Mouse (Mus musculus) urinary bladder, postnatal 25 days (tissue): ENCODE measurements at regions not wholly inside any gene's neighbourhood (a gene's known extent, or its start where the extent isn't known, plus 50 kb on each side); places are given as distances from the start of the nearest gene placed in this dataset.
"Not testable (repeated sequence)": the region's sequence is repeated elsewhere in the genome, so short reads cannot be mapped to it uniquely, and the experiment has no call there.

Experiments used
- DNase-seq: peaks from one replicate; pipeline ENCODE4 v3.0.0; 2022; ENCODE audit warnings: low spot score

DNA sequence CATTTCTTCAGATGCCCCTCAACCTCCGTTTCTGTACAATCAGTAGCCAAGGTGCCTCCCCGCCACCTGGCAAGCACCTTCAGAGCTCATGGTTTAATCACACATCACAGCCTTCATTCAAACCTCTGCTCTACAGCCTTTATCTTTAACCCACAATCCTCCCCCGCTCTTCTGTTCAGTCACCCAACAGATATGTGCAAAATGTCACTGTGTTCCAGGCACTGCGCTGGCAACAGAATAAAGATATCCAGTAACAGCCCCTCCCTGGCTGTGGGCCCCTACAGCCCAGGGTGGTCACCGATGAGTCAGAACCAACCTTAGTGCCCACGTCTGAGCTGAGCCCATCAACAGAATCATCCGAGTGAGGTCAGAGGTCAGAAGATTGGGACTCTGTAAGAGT lies 54.3 kb upstream of the Ddr1 start:
- no peak for DNase-seq

DNA sequence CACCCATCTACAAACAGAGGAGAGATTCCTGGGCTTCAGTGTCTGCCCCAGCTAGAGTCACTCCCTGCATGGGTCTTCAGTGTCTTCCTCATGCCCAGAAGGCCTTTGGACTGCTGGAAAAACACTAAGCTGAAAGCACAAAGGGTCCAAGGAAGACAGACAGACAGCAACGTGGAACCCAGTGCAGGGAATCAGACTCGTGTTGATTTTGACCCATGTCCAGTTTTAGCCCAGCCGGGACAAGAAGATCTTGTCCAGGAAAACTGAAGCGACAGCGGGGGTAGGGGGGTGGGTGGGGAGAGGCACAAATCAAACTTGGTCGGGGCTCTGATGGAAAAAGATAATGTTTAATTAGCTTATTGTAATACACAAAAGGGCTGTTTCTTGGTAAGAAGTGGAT lies 55.3 kb upstream of the Ddr1 start:
- no peak for DNase-seq

DNA sequence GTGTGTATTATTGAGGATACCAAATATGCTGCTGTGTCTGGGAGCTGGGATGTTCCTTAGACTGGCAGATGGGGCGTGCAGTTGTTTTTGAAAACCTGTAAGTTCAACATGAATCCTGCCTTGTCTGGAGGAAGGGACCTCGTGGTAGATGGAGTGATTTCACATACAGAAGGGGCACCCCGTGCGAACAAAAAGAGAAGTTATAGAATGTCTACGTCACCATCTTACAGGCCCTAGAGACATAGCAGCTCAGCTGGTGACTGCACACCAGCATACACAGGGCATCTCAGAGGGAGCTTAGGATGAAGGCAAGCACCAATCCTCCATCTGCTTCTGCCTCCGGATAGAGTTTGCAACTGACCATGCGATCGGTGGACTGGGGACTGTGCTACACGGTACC lies 58.2 kb upstream of the Ddr1 start:
- DNase-seq, result no peak

DNA sequence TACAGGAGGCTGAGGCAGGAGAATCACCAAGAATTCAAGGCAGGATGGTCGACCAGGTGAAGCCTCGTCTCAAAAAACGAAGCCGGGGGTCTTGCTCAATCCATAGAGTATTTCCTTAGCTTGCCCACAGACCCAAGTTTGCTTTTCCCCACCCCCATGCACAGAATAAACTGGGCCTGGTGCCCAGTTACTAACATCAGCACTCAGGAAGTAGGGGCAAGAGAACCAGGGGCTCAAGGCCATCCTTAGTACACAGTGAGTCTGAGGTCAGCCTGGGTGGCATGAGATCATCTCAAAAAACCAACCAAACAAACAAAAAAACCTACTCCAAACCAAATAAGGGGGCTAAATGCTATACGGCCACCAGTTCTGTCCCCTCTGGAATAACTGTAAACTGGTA lies 58.4 kb upstream of the Ier3 start:
- no peak for DNase-seq

DNA sequence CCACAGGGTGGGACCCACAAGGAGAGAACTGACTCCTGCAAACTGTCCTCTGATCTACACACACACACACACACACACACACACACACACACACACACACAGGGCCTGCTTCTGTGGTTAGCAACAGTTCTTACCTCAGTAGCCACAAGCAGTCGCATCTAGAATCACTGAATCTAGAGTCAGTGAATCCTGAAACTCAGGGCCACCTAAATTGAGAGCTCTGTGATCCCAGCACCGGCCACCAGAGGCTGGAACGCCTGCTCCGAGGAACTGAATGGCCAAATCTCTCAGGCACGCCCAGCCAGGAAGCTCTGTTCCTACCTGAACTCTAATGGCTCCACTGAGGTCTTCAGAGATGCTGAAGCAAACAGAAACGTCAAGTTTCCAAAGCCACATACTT lies 57.6 kb upstream of the Ier3 start:
- peak; percentile 35 for DNase-seq

DNA sequence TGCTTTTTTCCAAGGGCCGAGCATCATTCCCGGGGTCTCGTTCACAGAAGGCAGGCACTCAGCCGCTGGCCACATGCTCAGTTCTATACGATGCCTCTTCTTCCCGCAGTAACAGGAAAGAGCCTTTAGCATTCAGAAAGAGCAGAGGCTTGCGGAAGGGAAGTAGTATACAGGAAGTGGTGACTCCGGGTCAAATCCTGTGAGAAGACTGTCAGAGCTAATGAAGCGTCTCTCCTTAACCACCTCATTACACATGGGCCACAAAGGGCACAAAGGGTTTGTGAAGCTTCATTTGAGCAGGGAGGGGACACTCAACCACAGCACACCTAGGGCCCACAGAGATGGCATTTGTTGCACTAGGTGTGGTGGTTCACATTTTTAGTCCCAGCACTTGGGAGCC lies 55.1 kb upstream of the Ier3 start:
- no peak for DNase-seq

DNA sequence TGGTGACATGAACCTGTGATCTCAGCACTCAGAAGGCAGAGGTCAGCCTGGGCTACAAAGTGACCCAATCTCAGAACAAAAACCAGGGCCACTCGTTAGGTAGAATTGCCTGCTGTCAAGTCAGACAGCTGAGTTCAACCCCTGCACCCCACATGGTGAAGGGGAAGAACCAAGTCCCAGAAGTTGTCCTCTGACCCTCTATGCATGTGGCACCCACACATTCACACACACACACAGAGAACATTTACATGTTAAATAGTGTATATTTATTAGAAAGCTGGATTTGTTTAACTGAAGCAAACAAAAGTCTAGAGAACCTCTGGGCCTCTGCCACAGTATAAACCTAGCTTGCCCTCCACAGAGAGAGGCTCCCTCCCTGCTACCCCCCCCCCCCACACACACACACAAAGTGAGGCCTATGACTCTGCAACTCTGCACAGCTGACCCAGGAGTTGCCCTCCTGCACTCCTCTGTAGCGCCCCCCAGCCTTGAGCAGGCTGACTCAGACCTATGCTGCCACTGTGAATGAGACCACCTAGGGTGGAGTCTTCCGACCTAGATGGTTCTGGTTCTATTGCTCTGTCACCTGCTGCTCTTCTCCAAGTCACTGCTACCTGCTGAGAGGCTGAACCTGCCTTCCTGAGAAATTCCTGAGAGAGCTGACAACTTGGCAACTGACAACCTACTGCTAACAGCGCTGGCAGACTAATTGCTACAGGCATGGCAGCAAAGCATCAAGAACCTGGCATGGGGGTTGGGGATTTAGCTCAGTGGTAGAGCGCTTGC lies 52.1 kb upstream of the Ier3 start:
- no peak for DNase-seq

DNA sequence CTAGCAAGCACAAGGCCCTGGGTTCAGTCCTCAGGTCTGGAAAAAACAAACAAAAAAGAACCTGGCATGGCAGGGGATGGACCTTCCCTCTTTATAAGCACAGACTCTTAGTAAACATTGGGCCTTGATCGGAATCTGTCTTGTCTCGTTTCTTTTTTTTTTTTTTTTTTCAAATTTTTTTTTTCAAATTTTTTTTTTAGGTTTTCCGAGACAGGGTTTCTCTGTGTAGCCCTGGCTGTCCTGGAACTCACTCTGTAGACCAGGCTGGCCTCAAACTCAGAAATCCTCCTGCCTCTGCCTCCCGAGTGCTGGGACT lies 51.6 kb upstream of the Ier3 start:
- DNase-seq, result not testable (repeated sequence)

DNA sequence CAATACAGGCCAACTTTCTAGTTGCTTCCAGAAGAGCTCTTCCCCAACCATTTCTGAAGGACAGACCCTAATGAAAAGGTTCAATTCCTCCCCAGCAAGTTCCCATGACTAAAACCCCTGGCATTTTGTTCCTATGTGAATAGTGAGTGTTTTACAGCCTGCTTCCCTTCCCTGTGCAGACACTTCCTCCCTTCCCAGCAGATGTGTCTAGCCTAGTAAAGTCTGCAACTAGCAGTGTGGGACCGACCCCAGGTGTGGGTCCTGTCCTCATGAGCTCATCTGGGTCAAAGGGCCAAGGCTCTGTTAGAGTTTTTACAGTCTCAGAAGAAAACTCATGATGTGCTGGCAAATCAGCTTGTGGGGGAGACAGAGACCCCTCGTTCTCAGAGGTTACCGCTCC lies 50.9 kb upstream of the Ier3 start:
- DNase-seq, result no peak

DNA sequence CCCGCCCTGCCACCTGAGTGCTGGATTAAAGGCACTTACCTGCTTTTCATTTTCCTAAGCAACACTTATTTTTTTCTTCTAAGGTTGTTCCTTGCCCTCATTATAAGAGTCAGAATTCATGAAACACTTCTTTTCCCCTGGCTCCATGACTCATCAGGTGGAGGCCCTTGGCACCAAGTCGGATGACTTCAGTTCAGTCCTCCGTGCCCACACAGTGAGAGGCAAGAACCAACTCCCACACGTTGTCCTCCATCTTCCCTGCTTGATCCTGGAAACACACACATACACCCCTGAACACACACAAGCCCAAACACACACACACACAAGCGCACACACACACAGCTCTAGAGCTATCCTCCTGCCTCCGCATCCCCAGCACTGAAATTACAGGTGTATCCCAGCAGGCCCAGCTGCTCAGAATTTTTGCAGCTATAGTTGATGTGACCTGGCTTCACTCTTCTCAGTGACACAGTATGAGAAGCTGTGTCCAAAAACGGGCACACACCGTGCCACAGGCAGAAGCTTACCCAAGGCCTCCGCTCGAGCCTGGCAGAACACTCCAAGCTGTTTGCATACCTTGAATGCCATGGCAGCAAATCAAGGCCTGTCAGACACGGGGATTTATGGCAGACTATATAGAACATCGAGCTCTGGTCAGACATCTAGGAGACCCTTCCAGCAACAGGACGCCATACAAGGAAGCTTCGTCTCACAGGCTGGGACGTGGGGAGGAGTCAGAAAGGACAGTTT lies 49.7 kb upstream of the Ier3 start:
- DNase-seq, result no peak
